Mouse (Mus musculus): ENCODE results near the gene Klk9. TPM values are rescaled to one million over a fixed set of nuclear protein-coding genes. Genes with fewer than 3 reads are reported as not detected.
A peak's percentile ranks its signal among the peaks of the same experiment; 100 is the strongest.

The Klk9 gene
- total RNA-seq, 2 experiments from 2014 or later, result not detected

DNA sequence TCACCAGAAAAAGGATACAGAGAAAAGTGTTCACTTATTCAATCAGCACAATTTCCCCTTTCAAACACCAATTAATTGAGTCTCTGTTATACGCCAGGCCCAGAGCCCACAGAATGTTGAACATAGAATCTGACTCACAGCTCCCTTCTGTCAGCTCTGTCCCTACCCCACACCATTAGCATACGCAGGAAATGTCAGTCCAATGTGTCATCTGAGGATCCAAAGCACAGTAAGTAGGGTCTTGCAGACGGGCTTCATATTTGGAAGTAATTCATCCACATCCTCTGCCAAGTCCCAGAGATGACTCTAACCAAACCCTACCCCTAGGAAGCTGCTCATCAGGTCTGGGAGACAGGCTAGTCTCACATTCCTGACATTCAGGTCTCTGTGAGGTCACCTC lies 3.6 kb upstream of the Klk9 start:
- intact Hi-C loops (cut with DNase I), result loop anchor here (5.0 kb wide), 1 partner anchor 104 kb away; no protein-coding TSS in a partner anchor

DNA sequence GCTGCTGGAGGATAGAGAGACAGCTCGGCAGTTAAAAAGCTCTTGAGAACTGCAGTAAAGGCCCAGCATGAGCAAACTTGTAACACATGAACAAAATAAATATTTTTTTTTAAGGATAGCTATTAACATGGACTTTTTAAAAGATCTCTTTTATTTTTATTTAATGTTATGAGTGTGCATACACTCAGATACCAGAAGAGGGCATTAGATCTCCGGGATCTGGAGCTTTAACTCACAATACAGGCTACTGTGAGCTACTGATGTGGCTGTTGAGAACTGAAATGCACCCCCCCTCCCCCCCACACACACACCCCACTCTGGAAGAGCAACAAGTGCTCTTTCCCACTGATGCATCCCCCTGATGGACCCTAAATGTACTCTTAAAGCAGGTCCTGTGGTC lies 2.4 kb upstream of the Klk9 start:
- no peak for DNase-seq
- intact Hi-C loops (cut with DNase I), result loop anchor here (5.0 kb wide), 1 partner anchor 103 kb away; no protein-coding TSS in a partner anchor

More for the DNA sequence above, 3.6 kb upstream of the Klk9 start:
- no peak for DNase-seq

DNA sequence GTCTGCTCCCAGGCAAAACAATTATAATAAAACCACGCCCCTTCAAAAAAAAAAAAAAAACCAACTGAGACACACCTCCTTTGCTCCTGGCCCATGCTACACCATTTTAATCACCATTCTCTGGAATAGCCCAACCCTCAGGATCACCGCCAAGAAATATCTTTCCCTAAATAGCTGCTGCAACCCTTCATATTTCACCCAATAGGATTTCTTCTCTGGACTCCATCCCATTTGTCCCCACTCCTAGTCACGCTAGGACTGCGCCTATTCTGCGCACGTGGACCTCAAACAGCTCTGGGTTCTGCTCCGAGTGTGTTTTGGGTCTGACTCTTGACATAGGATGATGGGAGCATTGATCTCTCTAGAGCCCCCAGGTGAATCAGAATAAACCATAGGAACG lies 4.7 kb downstream of the Klk9 start:
- DNase-seq, result no peak

DNA sequence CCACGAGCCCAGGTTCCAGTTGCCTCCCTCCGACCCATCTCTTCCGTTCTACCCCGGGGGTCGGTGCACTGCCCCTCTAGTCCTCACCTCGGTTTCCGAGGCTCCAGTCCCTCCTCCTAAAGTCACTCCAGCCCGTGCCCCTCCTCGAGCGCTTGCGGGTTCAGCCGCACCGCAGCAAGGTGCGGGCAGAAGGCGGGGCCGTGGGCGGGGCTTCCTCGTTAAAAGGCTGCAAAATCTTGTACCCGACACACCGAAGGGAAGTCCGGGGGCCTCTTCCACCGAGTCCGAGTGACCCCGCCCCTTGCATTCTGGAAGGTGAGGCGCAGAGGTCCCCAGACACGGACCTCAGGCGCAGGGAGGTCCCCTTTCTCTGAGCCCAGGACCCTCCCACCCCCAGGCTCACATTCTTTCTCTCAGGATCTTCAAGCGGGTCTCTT lies 5.7 kb downstream of the Klk9 start, which contains the start of gene Klk8:
Gene Klk8 (plus strand): TSS at position 245 of the 437 bp plus-strand sequence.
- DNase-seq, result peak in 1 of 2 experiments; percentile 35

More for the DNA sequence above, 4.7 kb downstream of the Klk9 start:
- intact Hi-C loops (cut with DNase I), result no loop called here

DNA sequence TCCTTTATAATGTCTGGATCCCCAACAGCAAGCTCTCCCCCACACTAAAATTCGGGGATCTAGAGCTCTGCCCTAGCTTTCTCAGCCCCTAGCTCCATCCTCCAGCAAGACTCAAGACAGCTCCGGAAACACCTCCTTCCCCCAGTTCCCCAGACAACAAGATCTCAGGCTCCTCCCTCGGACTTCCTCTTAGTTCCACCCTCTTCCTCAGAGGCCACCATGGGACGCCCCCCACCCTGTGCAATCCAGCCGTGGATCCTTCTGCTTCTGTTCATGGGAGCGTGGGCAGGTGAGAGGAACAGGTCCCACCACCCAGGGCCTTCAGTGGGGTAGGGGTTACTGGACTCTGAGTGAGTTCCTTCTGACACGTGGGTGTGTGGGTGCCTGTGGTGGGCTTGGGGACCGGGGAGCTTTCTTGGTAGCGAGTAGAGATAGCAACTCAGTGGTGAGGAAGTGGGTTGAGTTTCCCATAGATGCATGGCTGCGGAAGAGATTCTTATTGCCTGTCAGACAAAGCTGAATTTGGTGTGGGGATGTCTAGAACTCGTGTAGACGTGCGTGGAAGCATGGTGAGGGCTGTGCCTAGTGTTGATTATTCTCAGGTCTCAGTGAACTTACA lies 6.3 kb downstream of the Klk9 start:
- no peak for DNase-seq
- intact Hi-C loops (cut with DNase I), result no loop called here

More for the DNA sequence above, 5.7 kb downstream of the Klk9 start, which contains the start of gene Klk8:
- intact Hi-C loops (cut with DNase I), result no loop called here

DNA sequence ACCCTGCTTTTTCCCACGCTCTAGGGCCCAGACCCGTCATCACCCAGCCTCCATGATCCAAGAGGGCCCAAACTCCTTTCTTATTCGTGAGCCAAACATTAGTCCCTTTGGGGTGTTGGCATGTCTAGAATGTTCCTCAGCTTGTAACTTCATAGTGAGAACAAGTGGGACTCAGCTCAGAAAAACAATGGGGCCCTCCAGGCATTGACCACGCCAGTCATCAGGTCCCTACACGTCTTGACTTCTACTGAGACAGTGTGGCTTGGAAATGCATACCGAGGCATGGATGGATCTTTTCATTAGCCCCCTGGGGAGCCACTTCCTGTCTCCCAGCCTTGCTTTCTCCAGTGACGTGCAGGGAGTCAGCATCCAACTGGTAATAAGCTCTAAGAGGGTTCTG lies 8.2 kb downstream of the Klk9 start:
- intact Hi-C loops (cut with DNase I), result no loop called here
- DNase-seq, result no peak

DNA sequence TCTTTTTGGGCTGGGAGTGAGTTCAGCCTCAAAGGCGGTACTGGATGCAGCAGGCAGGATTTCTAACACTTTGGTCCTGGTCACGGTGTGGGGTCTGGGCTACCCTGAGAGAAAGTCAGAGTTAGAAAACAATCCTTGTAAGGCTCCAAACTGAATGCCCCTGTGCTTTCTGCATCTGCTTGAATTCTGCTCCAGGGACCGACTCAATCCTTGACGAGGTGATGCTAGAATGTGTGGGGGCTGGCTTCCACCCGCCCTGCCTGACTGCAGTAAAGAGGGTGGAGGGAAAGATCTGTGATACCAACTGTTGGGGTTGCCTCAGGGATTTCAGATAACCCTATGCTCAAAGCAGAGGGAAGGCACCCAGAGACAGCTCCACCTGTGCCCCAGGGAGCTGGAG lies 19.3 kb downstream of the Klk9 start, which contains the start of gene Klk7:
Gene Klk7 (plus strand): TSS at position 301 of the 400 bp plus-strand sequence.
- DNase-seq, result no peak
- intact Hi-C loops (cut with DNase I), result no loop called here

DNA sequence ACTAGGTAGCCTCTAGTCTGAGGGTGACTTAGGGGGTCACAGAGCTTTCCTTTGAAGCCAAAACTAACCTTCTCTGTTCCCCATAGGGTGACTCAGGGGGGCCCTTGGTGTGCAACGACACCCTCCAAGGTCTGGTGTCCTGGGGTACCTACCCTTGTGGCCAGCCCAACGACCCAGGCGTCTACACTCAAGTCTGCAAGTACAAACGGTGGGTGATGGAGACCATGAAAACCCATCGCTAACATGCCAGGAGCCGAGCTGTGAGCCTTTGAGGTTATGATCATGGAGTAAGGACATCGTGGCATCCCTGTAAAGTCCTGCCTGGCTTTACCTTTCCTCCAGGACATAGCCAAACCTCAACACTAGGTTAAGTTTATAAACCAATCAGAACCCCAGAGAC lies 23.5 kb downstream of the Klk9 start:
- DNase-seq, result no peak
- intact Hi-C loops (cut with DNase I), result no loop called here

DNA sequence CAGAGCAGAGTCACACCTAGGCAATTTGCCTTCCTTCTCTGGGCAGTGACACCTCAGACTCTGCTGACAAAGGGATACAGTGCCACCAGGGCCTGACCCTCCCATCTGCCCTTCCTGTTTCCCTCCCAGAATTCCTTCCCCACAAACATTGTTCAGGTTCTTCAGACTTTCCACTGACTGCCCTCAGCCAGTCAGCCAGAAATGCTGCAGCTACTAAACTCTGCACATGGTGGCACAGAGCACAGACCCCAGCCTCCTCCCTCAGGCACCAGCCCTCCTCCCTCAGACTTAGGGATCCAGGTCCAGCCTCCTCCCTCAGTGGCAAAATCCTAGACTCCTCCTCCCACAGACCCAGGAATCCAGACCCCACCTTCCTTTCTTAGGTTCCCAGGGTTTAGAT lies 25.1 kb downstream of the Klk9 start:
- DNase-seq, result no peak
- intact Hi-C loops (cut with DNase I), result no loop called here

DNA sequence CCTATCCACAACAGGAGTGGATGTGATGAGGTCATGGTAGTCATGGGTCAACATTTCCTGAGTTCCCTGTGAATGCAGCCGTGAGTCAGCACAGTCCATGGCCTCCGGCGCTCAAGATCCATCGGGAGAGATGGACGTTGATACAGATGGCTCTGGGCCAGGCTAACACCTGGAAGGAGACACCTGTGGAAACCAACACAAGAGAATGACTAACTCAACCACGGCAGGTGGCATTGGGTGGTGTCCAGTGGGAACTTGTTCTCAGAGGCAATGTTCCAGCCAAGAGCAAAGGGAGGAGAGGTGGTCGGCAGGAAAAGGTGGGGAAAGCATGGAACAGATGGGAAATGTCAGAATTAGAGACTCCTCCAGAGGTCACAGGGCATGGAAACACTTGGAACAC lies 29.9 kb downstream of the Klk9 start:
- intact Hi-C loops (cut with DNase I), result no loop called here
- no peak for DNase-seq

DNA sequence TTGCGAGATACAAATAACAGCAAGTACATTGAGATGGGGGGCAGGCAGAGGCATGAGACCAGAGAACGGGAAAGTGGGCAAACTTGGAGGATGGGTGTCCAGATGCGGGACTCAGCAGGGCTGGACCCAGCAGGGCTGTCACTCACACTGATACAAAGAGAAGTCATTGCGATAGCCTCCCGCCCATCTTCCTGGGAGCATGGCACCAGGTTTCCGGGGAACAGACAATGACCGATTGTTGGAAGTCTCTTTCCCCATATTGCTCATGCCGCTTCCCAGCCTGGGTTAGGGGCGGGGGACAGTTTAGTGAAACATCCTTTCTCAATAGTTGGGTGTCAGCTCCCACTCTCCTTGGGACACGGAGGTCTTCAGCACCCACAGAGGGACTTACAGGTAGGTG lies 32.5 kb downstream of the Klk9 start, which contains the start of gene Klk6:
Gene Klk6 (plus strand): TSS at position 301 of the 400 bp plus-strand sequence.
- intact Hi-C loops (cut with DNase I), result no loop called here

DNA sequence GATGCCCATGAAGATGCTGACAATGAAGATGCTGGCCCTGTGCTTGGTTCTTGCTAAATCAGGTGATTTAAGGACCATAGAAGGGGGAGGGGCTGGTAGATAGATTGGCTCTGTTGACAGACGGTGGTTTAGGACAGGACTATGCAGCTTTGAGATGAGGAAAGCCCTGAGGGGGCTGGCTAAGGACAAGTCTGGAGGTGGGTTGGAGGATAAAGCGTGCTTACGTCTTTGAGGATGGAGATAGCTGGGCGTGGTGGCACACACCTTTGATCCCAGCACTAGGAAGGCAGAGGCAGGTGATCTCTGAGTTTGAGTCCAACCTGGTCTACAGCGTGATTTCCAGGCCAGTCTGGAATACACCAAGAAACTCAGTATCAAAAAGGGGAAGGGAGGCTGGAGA lies 34.4 kb downstream of the Klk9 start:
- DNase-seq, result no peak
- intact Hi-C loops (cut with DNase I), result no loop called here

More for the DNA sequence above, 32.5 kb downstream of the Klk9 start, which contains the start of gene Klk6:
- DNase-seq, result no peak

DNA sequence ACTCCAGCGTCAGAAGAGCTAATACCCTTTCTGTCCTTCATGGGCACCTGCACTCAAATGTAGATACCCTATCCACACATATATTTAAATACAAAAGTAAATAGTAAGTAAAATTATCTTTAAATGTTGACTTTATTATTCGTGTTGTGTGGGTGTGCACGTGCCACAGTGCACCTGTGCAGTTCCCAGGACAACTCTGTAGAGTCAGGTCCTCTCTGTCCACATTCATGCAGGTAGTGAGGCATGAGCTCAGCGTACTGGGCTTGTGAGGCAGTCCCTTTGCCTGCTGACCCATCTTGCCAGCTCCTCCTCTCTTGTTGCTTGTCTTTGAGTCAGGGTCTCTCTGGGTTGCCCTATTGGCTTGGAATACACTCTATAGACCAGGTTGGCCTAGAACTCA lies 36.0 kb downstream of the Klk9 start:
- intact Hi-C loops (cut with DNase I), result no loop called here
- DNase-seq, result no peak

DNA sequence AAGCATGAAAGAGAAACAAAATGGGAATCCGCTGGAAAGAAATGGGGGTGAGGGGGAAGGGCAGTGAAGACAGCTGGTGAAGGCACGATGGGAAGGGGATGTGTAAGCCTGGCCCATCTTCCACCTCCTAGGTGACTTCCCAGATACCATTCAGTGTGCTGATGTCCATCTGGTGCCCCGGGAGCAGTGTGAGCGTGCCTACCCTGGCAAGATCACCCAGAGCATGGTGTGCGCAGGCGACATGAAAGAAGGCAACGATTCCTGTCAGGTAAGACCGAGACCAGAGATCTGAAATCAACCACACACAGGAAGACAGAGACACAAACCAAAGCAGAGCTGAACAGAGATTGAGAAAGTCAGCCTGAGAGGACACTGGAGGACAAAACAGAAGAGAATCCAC lies 37.3 kb downstream of the Klk9 start:
- intact Hi-C loops (cut with DNase I), result no loop called here

DNA sequence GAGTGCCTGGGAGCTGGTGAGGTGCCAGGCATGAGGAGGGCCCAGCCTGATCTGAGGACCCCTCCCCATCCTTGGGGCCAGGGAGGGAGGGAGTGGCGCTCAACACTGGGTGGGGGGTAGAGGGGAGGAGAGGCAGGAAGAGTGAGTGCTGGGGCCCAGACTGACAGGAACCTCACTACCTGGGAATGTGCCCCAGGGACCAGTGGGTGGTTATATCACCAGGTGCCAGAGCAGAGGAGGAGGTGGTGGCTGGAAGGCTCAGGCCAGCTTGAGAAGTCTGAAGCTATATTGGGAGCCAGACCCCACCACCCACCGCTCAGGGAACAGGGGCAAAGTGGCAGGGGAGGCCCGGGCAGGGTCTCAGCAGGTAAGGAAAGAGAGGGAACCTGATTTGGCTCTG lies 50.0 kb downstream of the Klk9 start, which contains the start of gene Klk5:
Gene Klk5 (plus strand): TSS at position 271 of the 400 bp plus-strand sequence.
- intact Hi-C loops (cut with DNase I), result no loop called here

More for the DNA sequence above, 37.3 kb downstream of the Klk9 start:
- DNase-seq, result no peak

DNA sequence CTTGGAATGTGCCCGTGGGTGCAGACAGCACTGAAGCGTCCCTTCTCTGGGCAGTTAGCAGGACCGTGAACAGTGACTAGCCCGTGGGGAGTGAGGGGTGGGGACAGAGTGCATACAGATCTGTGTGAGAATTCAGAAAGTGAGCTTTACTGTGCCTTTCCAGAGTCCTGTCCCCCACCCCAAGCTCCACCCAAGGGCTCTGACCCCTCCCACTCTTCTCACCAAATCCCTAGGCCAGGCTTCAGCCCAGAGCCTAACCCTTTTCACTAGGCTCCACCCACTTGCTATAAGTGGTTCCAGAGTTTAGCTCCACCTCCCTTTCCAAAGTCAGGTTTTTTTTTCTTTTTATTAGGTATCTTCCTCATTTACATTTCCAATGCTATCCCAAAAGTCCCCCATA lies 52.1 kb downstream of the Klk9 start:
- no peak for DNase-seq
- intact Hi-C loops (cut with DNase I), result no loop called here

More for the DNA sequence above, 50.0 kb downstream of the Klk9 start, which contains the start of gene Klk5:
- no peak for DNase-seq

Other genes starting within 250 kb of the Klk9 start
- gene Cd33, start 247.5 kb upstream of the Klk9 start, total RNA-seq (2021), result 1 to 10 TPM; 3.7 to 4.1 TPM
- gene Zfp658, start 229.6 kb upstream of the Klk9 start, total RNA-seq (2021), result under 1 TPM; 0.98 to 1.00 TPM
- gene Zfp719, start 212.3 kb upstream of the Klk9 start, total RNA-seq (2021), result 1 to 10 TPM; 5.8 to 7.3 TPM
- not detected for gene Zfp819, start 184.7 kb upstream of the Klk9 start, total RNA-seq (2021)
- gene Ceacam18, start 157.2 kb upstream of the Klk9 start, total RNA-seq (2021), result not detected
- 1 to 10 TPM; 1.2 TPM for gene Siglece, start 131.7 kb upstream of the Klk9 start, total RNA-seq (2021)
- 1 to 10 TPM; 3.9 to 4.0 TPM for gene Ctu1, start 119.9 kb upstream of the Klk9 start, total RNA-seq (2021)
- gene Klk14, start 101.5 kb upstream of the Klk9 start, total RNA-seq (2021), result not detected
- gene Klk13, start 79.3 kb upstream of the Klk9 start, total RNA-seq (2021), result not detected
- not detected for gene Klk12, start 23.0 kb upstream of the Klk9 start, total RNA-seq (2021)
- gene Klk11, start 17.3 kb upstream of the Klk9 start, total RNA-seq (2021), result under 1 TPM in 1 of 2 experiments, not detected in 1; 0.17 TPM
- under 1 TPM; 0.22 to 0.33 TPM for gene Klk10, start 10.9 kb upstream of the Klk9 start, total RNA-seq (2021)
- gene Klk8, start 5.7 kb downstream of the Klk9 start, total RNA-seq (2021), result 10 to 100 TPM; 10.6 to 14.2 TPM
- under 1 TPM; 0.19 to 0.20 TPM for gene Klk7, start 19.4 kb downstream of the Klk9 start, total RNA-seq (2021)
- not detected for gene Klk6, start 32.6 kb downstream of the Klk9 start, total RNA-seq (2021)
- not detected for gene Klk5, start 50.1 kb downstream of the Klk9 start, total RNA-seq (2021)
- gene Klk4, start 89.3 kb downstream of the Klk9 start, total RNA-seq (2021), result not detected
- not detected for gene Klk15, start 141.8 kb downstream of the Klk9 start, total RNA-seq (2021)
- not detected for gene Klk1b8, start 158.8 kb downstream of the Klk9 start, total RNA-seq (2021)
- not detected for gene Klk1b1, start 174.9 kb downstream of the Klk9 start, total RNA-seq (2021)
- not detected for gene Klk1b9, start 184.2 kb downstream of the Klk9 start, total RNA-seq (2021)
- gene Klk1b11, start 204.0 kb downstream of the Klk9 start, total RNA-seq (2021), result not detected
- not detected for gene Klk1b26, start 220.3 kb downstream of the Klk9 start, total RNA-seq (2021)

Measured in heart, postnatal 14 days (tissue).